Mouse (Mus musculus) c-Kit-positive CD71-positive TER-119-positive erythroid progenitor cells, embryonic 14.5 days (primary cell): Measurements from ENCODE around the gene Zfp362.

Experiments used
- DNase-seq: peaks from one replicate; pipeline ENCODE4 v3.0.0-alpha.2; 2013; ENCODE audit warnings: low spot score

Zfp362 gene

DNA sequence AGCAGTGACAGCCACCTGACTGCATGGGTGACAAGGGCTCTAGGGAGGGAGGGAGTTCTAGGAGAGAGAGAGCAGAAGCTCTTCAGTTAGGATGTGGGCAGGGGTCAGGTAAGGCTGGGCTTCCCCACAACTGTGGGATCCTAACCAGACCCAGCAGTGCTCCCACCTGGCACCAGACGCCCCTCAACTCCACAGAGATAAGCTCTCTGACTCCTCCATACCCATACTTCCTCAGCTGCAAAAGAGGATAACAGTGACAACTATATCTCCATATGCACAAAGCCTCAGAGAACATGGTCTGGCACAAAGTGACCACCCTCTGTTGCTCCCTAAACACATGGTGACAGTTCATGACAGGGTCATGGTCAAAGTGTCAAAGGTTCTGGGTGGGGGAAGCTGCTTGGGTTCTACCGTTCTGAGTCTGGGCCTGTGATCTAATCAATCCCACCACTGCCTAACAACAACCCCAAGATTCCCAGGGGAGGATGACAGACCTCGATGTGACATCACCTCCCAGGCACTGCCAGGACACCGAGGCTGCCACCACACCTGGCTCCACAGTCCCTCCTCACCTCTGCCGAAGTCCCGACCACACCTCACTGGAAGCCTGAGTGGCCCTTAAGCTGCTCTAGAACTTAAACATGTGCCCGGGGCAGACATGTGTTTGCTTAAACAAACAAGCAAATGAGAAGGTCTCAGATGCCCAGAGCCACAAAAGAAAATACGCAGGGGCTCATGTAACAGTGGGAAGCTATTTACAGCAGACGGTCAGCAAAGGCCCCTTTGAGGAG is 4.0 kb downstream of the Zfp362 start:
- no peak for DNase-seq

GRCm38 (mm10) chr4:128796788-128797187 is 9.1 kb downstream of the Zfp362 start:
- DNase-seq = no peak

- no peak for DNase-seq
These were observed 10.2 kb downstream of the Zfp362 start for GRCm38 (mm10) chr4:128795596-128795995.

- no peak for DNase-seq
These were observed 11.6 kb downstream of the Zfp362 start for GRCm38 (mm10) chr4:128794198-128794597.

- no peak for DNase-seq
These were observed 12.1 kb downstream of the Zfp362 start for GRCm38 (mm10) chr4:128793710-128794109.

- DNase-seq = no peak
These were observed 16.2 kb downstream of the Zfp362 start for GRCm38 (mm10) chr4:128789646-128790045.

- no peak for DNase-seq
These were observed 17.7 kb downstream of the Zfp362 start for GRCm38 (mm10) chr4:128788108-128788507.

DNA sequence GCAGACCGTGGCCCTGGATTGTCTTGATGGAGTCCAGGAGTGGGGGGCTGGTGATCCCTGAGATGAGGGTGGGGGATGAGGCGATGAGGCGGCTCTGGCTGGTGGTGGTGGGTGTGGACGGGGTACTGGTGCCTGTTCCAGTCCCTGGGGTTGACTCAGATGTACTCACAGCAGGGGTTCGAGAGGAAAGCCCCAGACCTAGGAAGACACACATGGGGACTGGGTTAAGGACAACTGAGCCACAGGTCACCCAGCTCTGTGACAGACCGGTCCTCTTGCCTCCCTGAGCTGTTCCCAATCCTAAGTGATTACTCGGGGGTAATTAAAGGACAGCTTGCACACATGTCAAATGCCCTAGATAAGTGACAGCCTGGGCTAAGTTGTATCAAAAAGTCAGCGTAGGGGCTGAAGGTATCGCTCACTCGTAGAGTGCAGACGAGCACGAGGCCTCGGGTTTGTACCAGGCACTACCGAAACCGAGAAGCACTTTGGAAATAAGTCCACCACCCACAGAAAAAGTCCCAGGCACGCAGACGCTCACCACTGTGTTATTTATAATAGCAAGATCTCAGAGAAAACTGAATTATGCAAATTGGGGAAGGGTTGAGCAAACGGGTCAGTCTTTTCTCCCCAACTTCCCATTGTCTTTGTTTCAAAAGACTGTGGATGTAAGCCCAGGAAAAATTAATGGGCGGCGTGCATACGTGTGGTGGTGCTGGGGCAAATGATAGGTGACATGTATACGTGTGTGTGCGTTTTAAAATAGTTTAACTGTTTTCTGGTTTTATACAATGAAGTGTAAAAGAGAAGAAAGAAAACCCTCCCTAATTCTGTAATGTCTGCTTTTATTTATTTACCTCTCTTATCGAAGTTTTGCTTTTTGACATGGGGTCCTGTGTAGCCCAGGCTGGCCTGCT is 18.6 kb downstream of the Zfp362 start:
- no peak for DNase-seq

DNA sequence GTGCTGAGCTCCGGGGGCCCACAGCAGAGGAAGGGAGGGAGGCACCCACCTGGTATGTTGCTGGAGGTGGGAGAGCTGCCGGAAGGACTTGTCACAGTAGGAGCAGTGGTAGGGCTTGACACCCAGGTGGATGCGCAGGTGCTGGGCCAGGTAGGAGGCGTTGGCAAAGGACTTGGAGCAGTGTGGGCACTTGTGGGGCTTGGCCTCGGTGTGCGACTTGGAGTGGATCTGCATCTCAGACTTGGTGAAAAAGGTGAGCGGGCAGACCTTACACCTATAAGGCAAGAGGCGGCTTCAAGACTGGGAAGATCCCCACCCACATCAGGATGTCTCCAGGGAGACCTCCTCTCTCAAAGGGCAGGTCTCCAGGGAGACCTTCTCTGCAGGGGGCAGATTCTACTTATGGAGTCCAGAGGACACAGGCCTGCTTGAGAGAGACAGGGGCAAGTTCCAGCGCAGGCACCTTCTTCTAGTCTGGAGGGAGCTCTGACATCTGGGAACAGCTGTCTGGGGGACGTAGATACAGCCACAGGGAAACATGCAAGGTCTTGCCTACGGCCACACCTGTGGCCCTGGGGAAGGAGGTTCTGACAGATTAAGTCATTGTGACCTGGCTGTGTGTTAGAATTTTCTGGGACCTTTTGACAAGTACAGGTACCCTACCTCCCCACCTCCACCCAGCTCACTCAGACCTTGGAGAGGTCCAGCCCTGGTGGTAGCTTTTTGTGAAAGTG is 19.8 kb downstream of the Zfp362 start:
- no peak for DNase-seq

DNA sequence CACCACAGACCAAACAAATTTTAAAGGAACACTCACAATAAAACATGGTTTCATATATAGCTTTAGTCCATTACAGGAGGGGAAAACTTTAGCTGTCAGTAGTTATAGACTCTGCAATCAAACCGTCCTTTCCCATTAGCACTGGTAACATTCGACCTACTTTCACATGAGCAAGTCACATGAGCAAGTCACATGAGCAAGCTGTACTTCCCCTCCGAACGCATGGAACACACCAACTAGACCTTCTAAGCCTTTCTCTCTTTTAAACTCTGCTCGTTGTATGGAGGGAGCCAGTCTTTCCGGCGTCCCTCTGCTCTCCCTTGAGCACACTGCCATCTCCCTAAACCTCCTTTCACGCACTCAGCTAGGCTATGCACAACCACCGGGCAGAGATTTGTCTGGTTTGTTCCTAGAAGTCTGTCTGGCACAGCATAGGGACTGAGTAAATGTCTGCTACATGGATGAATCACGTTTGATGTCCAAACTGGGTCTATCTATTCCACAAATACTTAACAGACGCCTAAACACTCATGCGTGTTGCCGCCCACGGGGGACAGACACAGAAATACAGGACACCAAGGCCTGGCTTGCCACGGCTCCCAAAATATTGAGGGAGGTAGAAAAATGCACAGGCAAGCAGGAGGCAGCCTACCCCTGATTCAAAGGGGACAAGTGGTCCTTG is 20.8 kb downstream of the Zfp362 start:
- no peak for DNase-seq

DNA sequence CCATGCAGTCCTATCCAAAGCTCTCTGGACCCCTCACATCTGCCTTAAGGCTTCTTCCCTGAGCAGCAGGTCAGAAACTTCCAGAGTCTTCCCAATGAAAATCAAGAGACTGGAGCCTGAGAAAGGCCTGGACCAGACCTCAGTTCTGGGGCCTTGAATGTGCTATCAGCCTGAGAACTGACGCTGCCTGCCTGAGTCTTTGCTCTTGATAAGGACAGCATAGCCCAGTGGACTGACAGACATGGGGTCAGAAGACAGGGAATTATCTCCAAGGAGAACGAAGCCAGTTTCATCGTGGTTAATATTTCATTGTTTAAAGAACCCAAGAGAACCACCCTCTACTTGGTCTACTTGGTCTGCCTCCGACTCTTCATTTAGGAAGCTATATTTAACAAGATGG is 23.2 kb downstream of the Zfp362 start:
- no peak for DNase-seq

DNA sequence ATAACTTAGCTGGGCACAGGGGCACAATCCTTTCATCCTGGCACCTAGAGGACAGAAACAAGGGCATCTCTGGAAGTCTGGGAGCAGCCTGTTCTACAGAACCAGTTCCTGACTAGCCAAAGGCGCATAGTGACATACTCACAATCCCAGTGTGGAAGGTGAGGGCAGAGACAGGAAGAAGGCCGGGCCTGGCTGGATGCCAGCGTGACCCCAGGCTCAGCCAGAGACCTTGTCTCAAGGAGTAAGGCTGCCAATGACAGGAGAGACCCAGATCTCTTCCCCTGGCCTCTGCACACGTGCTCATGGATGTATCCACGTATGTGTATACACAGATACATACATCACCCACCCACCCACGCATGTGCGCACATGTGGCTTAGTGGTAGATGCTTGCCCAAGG is 23.8 kb downstream of the Zfp362 start:
- DNase-seq = no peak

DNA sequence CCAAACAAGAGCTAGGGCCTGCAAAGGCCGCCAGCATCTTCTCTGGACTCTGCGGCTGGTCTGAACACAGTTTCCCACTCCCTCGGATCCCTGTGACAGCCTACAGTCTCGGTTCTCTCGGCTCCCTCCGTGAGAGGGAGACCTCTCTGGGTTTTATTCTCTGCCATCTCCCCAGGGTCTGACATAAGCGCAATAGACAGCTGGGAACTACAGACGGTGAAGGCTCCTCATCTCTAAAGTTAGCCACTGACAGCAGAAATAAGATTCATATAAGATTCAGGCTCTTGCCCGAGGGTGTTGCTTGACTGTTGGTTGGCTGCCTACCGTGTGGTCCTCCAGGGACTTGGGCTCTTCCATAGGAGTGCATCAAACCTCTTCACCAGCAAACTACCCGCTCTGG is 28.3 kb downstream of the Zfp362 start:
- DNase-seq = no peak

GRCm38 (mm10) chr4:128776568-128777289 is 29.1 kb downstream of the Zfp362 start:
- DNase-seq = peak; percentile 63

- peak; percentile 59 for DNase-seq
These were observed 31.4 kb downstream of the Zfp362 start for GRCm38 (mm10) chr4:128774467-128774866.

DNA sequence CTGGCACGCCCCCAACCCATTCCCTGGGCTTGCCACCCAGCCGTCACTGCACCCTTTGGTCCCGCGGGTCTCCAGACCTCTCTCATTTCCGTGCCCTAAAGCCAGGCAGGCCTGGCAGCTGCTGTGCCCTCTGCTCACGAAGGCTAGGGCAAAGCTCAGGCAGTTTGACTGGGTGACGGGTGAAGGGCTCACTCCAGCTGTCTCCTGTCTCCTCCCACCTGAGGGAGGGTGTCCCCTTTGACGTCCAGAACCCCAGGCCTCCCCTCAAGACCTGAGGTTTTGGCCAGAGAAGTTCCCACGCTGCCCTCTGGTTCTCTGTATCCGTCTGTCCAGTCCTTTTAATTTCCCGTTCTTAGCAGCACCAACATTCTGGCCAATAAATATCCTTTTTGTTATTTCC is 32.0 kb downstream of the Zfp362 start:
- DNase-seq = no peak

GRCm38 (mm10) chr4:128770698-128771097 is 35.1 kb downstream of the Zfp362 start:
- DNase-seq = no peak

GRCm38 (mm10) chr4:128769569-128770355 is 36.1 kb downstream of the Zfp362 start:
- DNase-seq = no peak

DNA sequence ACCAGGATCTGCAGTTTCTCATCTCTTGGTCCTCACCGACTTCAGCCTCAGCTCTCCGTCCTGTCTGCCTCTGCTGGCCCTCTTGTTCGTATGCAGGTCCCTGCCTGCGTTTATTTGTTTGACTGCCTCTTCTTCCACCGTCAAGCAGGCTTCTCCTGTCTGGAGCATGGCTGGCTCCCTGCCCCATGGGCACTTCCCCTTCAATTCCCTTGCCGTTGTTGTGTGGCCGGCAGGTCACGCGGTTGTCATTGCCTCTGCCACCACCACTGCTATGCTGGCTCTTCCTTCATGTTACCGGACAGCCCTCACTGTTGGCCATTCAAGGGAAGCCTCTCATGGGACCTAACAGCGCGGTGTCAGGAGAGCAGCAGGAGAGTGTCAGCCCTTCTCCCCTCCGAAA is 37.7 kb downstream of the Zfp362 start:
- no peak for DNase-seq

DNA sequence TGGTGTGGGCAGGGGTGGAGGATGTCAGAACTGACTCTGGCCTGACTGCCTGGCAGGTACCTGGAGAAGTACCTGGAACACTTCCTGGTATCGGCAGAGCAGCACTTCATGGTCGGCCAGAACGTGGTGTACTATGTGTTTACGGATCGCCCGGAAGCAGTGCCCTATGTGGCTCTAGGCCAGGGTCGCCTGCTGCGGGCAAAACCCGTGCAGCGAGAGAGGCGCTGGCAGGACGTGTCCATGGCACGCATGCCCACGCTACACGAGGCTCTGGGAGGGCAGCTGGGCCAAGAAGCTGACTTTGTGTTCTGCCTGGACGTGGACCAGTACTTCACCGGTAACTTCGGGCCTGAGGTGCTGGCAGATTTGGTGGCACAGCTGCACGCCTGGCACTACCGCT is 38.9 kb downstream of the Zfp362 start:
- DNase-seq = no peak
